Mouse (Mus musculus) megakaryocyte, embryonic 14.5 days (primary cell): ENCODE data around the gene Mefv. TPM values are rescaled to one million over a fixed set of nuclear protein-coding genes. Genes with fewer than 3 reads are reported as not detected.

Experiments
- H3K27me3 ChIP-seq: replicated peaks from 2 replicates; pipeline ENCODE3; 2012; ENCODE audit warnings: inconsistent platforms
- H3K36me3 ChIP-seq: replicated peaks from 2 replicates; pipeline ENCODE3; 2012; ENCODE audit warnings: low read length, inconsistent platforms, mixed read lengths
- H3K4me1 ChIP-seq: 2 replicates; pipeline ENCODE4 v1.6.1; 2012; ENCODE audit warnings: inconsistent platforms
- H3K4me3 ChIP-seq: replicated peaks from 2 replicates; pipeline ENCODE3; 2012; ENCODE audit warnings: moderate library complexity, mild to moderate bottlenecking, inconsistent platforms
- H3K9me3 ChIP-seq: 2 replicates; pipeline ENCODE4 v1.6.1; 2012; ENCODE audit warnings: inconsistent platforms
- FLI1 ChIP-seq: IDR thresholded peaks from 2 replicates; pipeline ENCODE4 v1.6.1; 2012; ENCODE audit warnings: low read length, inconsistent platforms, mixed read lengths
- GATA1 ChIP-seq: IDR thresholded peaks from 3 replicates; pipeline ENCODE4 v1.6.1; 2012; ENCODE audit warnings: mixed read lengths, low read length, inconsistent platforms, borderline replicate concordance
- polyA plus RNA-seq: library from polyadenylated mRNA; stranded (reverse); fragments of >175 nt; gene quantifications from 2 replicates; pipeline ENCODE4 v1.2.3, GENCODE M21; 2012; ENCODE audit warnings: low replicate concordance; ENCODE audit not compliant: insufficient read depth

Mefv gene
- polyA plus RNA-seq: 0.38 TPM in 1 of 2 replicates, not detected in the other

DNA sequence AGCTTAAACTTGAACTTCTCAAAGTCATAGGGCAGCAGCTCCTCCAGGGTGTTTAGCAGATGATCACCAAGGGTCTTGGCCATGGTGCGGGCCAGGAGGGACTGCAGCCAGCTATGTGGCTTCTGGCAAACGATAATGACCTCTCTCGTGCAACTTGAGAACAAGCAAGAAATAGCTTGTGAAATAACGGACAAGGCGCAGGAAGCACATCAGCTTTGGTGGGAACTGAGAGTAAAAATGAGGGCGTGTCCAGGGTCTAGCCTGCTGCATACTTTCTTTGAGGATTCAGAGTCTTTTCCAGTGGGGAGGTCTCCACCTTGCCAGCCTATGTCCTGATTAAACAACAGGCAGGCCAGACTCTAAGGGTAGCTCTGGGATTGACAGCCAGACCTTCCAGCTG, at the start of gene Mefv:
TSS of gene Mefv (minus strand) at position 118 of the 400 bp plus-strand sequence.
- H3K27me3 ChIP-seq: no peaks in the 10 kb centered on the region
- no peaks in the 10 kb centered on the region for H3K9me3 ChIP-seq
- TF ChIP-seq FLI1: no peak
- no peak for TF ChIP-seq GATA1
- H3K36me3 ChIP-seq: no peaks in the 10 kb centered on the region
- H3K4me3 ChIP-seq: peak within 1 kb of the TSS; percentile 12
- 0 out of 2 replicates have a peak, but pooled peaks cover under 1% of the 10 kb centered on the region for H3K4me1 ChIP-seq

DNA sequence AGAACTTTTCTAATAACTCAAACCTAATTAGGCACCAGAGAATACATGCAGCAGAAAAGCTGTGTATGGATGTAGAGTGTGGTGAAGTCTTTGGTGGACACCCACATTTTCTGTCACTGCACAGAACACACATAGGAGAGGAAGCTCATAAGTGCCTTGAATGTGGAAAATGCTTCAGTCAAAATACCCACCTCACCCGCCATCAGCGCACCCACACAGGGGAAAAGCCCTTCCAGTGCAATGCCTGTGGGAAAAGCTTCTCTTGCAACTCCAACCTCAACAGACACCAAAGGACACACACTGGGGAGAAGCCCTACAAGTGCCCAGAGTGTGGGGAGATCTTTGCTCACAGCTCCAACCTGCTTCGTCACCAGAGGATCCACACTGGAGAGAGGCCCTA, 31.1 kb upstream of the Mefv start:
- H3K4me3 ChIP-seq: no peak overlapping the region
- no peaks in the 10 kb centered on the region for H3K27me3 ChIP-seq
- TF ChIP-seq GATA1 (no peak), FLI1 (no peak)
- peaks cover 25% of the 10 kb centered on the region for H3K9me3 ChIP-seq
- H3K4me1 ChIP-seq: peaks cover 24% of the 10 kb centered on the region
- peaks cover 73% of the 10 kb centered on the region for H3K36me3 ChIP-seq

DNA sequence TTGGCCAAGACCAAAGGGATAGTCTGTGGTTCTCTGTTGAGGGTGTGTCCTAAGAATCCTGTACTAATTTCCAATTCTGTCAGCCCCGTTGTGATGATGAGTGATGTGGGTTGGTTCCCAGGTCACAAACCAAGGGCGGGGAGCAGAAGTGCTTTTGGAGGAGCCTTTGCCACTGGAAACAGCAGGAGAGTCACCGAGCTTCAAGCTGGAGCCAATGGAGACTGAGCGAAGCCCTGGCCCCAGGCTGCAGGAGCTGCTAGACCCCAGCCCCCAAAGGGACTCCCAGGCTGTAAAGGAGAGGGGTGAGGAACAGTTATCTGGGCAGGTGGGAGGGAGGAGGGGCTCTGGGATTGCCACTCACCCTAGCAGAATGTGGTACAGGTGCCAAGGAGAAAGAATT, 27.8 kb upstream of the Mefv start:
- H3K4me3 ChIP-seq: peak overlapping the region; percentile 97

DNA sequence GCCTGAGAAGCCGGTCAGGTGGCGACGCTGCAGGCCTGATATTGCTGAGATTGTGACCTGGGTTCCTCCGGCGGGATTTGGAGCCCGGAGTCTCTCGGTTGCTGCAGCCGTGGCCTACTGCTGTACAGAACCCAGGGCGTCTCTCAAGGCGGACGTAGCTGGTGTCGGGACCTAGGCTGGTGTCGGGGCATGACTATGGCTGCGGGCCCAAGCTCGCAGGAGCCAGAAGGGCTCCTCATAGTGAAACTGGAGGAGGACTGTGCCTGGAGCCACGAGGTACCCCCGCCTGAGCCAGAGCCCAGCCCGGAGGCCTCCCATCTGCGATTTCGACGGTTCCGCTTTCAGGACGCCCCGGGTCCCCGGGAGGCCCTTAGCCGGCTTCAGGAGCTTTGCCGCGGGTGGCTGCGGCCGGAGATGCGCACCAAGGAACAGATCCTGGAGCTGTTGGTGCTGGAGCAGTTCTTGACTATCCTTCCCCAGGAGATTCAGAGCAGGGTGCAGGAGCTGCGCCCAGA, 26.3 kb upstream of the Mefv start:
- TF ChIP-seq FLI1 (no peak), GATA1 (no peak)
- Histone ChIP-seq H3K4me3 (peak overlapping the region; percentile 97), H3K4me1 (peaks cover 30% of the 10 kb centered on the region)

More for the DNA sequence above, 27.8 kb upstream of the Mefv start:
- TF ChIP-seq GATA1: no peak
- no peak for TF ChIP-seq FLI1
- Histone ChIP-seq H3K4me1 (peaks cover 30% of the 10 kb centered on the region), H3K36me3 (peaks cover 54% of the 10 kb centered on the region), H3K27me3 (no peaks in the 10 kb centered on the region), H3K9me3 (peaks cover 25% of the 10 kb centered on the region)

DNA sequence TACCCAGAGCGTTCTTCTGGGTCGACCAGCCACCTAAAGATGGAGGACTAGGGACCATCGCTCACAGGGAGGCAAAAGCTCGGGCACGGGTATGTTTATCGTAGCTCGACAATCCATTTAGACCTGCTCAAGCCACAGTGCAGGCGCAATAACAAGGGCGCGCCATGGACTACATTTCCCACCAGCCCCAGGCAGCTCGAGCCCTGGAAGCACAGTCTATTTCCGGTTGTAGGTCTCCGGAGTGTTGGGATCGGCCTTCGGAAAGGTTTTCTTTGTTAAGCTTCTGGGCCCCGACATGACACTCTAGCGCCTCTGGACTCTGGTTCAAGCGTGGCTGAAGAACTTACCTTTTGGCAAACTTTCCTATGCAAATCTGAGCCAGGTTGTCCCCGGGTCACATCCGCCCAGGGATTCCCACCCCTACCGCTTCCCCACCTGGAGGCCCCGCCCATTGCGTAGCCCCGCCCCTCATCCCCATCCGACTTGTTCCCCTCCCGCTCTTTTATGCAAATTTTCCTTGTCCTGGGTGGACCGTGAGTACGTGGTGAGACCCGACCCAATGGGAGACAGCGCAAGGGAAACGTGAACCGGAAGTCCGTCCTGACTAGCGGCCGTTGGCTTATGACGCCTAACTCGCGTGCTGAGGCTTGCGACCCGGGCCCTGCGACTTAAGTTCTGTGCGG, 25.7 kb upstream of the Mefv start, which contains the start of gene Zfp263:
TSS of gene Zfp263 (plus strand) at position 591 of the 683 bp plus-strand sequence.
- peaks cover 1% of the 10 kb centered on the region for H3K27me3 ChIP-seq
- H3K36me3 ChIP-seq: peaks cover 34% of the 10 kb centered on the region
- TF ChIP-seq GATA1 (no peak), FLI1 (peak; percentile 62; the same call in 1 of the 2 replicates)
- H3K4me3 ChIP-seq: peak within 1 kb of the TSS; percentile 97
- peaks cover 30% of the 10 kb centered on the region for H3K4me1 ChIP-seq
- H3K9me3 ChIP-seq: peaks cover 8% of the 10 kb centered on the region

More for the DNA sequence above, 26.3 kb upstream of the Mefv start:
- H3K36me3 ChIP-seq: peaks cover 40% of the 10 kb centered on the region
- H3K27me3 ChIP-seq: peaks cover 1% of the 10 kb centered on the region
- peaks cover 14% of the 10 kb centered on the region for H3K9me3 ChIP-seq

DNA sequence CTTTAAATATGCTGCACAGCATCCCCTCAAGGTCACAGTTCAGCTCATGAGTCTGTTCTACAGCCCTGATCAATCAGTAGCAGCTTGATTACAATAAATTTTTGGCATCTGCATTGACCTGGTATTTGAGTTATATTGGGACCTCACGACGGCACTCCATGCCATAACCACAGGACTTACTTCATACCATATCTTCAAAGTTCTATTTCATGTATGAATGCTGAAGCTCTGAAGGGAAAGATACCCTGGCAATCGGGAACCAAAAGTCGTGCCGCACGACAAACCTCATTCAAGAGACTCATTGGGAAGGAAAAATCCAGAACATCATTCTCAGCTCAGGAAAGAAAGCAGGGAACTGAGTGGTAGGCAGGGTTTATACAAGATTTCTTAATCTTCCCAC, 24.6 kb upstream of the Mefv start:
- Histone ChIP-seq H3K4me1 (peaks cover 30% of the 10 kb centered on the region), H3K27me3 (peaks cover 1% of the 10 kb centered on the region), H3K9me3 (no peaks in the 10 kb centered on the region), H3K36me3 (peaks cover 25% of the 10 kb centered on the region), H3K4me3 (no peak overlapping the region)
- TF ChIP-seq FLI1 (no peak), GATA1 (no peak)

DNA sequence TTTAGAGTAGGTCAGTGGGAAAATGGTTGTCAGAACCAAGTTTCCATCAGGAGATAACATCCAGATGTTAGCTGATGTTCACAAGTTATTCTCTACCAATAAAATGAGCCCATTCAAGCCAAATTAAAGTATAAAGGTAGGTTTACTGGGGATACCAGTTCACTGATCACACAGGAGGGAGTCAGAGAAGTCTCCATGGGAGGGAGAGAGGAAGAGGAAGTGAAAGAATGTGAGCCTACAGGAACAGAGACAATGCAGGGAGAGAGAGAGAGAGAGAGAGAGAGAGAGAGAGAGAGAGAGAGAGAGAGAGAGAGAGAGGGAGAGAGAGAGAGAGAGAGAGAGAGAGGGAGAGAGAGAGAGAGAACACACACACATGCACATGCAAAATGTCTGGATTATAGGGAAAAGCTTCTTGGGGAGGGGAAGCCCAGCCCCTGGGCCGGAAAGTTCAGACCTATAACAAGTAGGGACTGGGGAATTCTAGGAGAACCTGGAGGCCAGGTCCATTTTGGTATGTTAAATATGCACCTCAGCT, 15.4 kb upstream of the Mefv start:
- no peak for TF ChIP-seq FLI1
- no peak for TF ChIP-seq GATA1
- H3K4me3 ChIP-seq: no peak overlapping the region
- no peaks in the 10 kb centered on the region for H3K36me3 ChIP-seq
- H3K4me1 ChIP-seq: peaks cover 7% of the 10 kb centered on the region; the same call in 1 of the 2 replicates
- H3K27me3 ChIP-seq: no peaks in the 10 kb centered on the region
- H3K9me3 ChIP-seq: no peaks in the 10 kb centered on the region

DNA sequence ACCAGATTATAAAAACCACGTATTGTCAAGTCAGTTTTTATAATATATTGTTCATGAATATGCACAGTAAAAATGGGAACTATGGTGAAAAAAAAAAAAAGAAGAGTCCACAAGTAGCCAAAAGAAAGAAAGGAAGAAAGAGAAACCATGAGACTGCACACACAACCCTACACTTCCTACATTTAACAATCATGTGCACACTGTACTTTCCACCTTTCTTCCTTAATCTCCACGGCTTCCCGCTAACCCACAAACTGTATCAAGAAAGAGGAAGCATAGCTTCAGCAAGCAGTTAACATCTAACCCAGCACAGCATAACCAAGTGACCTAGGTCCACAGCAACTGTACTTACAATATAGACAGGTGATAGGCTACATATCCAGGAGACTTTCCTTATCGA, 14.7 kb upstream of the Mefv start:
- H3K27me3 ChIP-seq: no peaks in the 10 kb centered on the region
- no peaks in the 10 kb centered on the region for H3K9me3 ChIP-seq
- no peak overlapping the region for H3K4me3 ChIP-seq
- H3K36me3 ChIP-seq: no peaks in the 10 kb centered on the region
- TF ChIP-seq FLI1 (no peak), GATA1 (no peak)
- peaks cover 7% of the 10 kb centered on the region; the same call in 1 of the 2 replicates for H3K4me1 ChIP-seq

DNA sequence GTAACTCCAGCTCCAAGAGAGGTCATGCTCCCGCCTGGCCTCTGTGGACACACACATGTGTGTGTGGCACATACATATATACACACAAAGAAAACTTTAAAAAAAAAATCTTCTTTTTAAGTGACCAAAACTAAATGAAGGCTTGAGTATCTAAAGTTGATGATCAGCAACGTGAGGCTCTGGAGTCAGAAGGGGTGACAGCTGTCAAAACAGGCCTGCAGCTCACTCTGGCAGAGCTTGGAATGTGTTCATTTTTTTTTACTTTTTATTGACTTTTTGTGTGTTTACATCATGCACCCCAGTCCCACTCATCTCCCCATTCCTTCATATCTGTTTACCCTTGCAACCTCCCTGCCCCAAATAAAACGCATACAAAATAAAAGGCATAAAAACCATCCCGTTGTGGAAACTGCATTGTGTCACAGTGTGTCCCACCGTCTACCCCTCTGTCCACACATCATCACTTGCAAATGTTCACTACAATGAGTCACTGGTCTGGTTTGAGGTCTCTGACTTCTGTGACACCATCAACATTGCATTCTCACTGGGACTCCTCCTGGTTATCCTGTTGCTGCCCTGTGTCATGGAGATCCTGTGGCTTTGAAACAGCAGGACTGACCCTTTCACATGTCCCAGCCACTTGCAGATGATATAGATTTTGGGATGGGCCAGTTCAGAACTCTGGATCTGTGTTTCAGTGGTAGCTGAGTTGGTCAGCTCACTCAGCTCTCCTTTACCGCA, 10.3 kb upstream of the Mefv start:
- no peaks in the 10 kb centered on the region for H3K36me3 ChIP-seq
- H3K9me3 ChIP-seq: no peaks in the 10 kb centered on the region
- H3K27me3 ChIP-seq: no peaks in the 10 kb centered on the region
- H3K4me1 ChIP-seq: peaks cover 5% of the 10 kb centered on the region
- no peak for TF ChIP-seq FLI1
- no peak for TF ChIP-seq GATA1
- H3K4me3 ChIP-seq: no peak overlapping the region
